Mouse (Mus musculus): Measurements from ENCODE around the gene Ksr1. TPM values are rescaled to one million over a fixed set of nuclear protein-coding genes. Genes with fewer than 3 reads are reported as not detected.

Gene Ksr1
- polyA plus RNA-seq, 1 experiment from 2014 or later: 4.7 TPM

DNA sequence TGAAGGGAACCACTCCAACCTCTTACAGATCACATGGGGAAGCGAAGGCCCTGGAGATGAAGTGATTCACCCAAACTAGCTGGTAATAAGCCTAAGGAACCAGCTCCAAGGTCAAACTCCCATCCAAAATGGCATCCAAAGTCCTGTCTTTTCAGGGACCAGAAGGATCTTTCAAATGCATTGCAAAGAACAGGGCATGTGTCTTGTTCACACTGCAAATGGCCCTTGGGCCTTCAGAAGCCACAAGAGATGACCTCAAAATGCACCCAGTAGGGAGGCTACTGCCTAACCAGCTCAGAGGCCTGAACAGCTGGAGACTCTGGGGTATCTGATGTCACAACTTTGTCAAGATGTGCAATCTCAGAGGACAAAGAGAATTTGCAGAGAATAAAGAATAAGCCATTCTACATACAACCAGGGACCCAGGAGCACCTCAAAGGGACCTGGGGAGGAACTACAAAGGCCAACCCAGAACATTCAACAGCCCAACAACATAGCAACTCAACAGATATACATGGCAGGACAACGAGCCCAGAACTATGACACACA lies 2.1 kb downstream of the Ksr1 start:
- WGBS: 80% methylated on average over 2 of the region's 2 CpGs
- H3K4me2 ChIP-seq: peak overlapping the region; percentile 76
- no peaks in the 10 kb centered on the region for H3K9me3 ChIP-seq
- H3K4me1 ChIP-seq: peaks cover 43% of the 10 kb centered on the region
- H3K27ac ChIP-seq: peak overlapping the region; percentile 26; the same call in 1 of the 2 replicates
- peak overlapping the region; percentile 83; the same call in 1 of the 2 replicates for H3K4me3 ChIP-seq (replicated peaks)
- no peak for ATAC-seq (ENCODE audit: low FRiP score)
- no peak overlapping the region for H3K9ac ChIP-seq
- no peaks in the 10 kb centered on the region for H3K36me3 ChIP-seq (replicated peaks)
- H3K27me3 ChIP-seq: no peaks in the 10 kb centered on the region

DNA sequence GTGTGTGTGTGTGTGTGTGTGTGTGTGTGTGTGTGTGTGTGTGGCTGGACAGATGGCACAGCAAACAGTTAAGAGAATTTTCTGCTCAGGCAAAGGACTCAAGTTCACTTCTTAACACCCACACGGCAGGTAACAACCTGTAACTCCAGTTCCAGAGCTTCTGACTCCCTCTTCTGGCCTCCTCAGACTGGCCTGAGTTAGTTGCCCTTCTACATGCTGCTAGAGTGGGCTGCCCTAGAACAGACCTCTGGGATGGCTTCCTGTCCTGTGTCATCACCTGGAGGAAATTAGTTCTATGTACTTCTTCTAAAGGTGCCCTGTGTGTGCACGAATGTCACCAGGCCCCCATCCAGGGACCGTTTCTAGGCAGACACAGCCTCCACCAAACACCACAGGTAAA lies 2.9 kb downstream of the Ksr1 start:
- Histone ChIP-seq H3K4me3 (replicated peaks) (no peak overlapping the region), H3K36me3 (replicated peaks) (no peaks in the 10 kb centered on the region), H3K27ac (no peak overlapping the region), H3K4me2 (peak overlapping the region; percentile 76), H3K9me3 (no peaks in the 10 kb centered on the region), H3K27me3 (no peaks in the 10 kb centered on the region), H3K4me1 (peaks cover 43% of the 10 kb centered on the region), H3K9ac (no peak overlapping the region)
- ATAC-seq (ENCODE audit: low FRiP score): no peak
- 91% methylated on average over 3 of the region's 3 CpGs for WGBS

DNA sequence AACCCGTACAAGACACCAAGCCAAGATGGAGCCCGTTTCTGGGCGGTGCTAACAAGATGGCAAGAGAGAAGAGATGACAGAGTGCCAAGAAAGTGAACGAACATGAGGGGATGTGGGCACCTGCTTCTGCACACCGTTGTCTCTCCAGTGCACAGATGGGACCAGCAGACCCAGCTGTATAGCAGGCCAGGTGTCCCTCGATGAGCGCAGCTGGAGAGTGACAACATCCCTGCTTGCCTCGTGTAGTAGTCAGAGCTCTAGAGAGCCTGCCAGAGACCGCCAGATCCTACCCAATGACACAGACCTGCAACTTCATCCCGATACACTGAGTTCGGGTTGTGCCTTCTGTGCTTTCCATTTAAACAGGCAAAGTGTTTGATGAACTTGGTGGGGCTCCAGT lies 3.8 kb downstream of the Ksr1 start:
- H3K4me1 ChIP-seq: peaks cover 43% of the 10 kb centered on the region
- no peak overlapping the region for H3K9ac ChIP-seq
- ATAC-seq (ENCODE audit: low FRiP score): no peak
- 84% methylated on average over 11 of the region's 11 CpGs for WGBS
- no peak overlapping the region for H3K4me3 ChIP-seq (replicated peaks)
- H3K27ac ChIP-seq: no peak overlapping the region
- H3K36me3 ChIP-seq (replicated peaks): no peaks in the 10 kb centered on the region
- no peaks in the 10 kb centered on the region for H3K9me3 ChIP-seq
- H3K4me2 ChIP-seq: no peak overlapping the region
- no peaks in the 10 kb centered on the region for H3K27me3 ChIP-seq

- H3K27me3 ChIP-seq: no peaks in the 10 kb centered on the region
- peaks cover 43% of the 10 kb centered on the region for H3K4me1 ChIP-seq
- WGBS: 45% methylated on average over 11 of the region's 11 CpGs
These were observed 4.7 kb downstream of the Ksr1 start for GRCm38 (mm10) chr11:79141235-79142109.

DNA sequence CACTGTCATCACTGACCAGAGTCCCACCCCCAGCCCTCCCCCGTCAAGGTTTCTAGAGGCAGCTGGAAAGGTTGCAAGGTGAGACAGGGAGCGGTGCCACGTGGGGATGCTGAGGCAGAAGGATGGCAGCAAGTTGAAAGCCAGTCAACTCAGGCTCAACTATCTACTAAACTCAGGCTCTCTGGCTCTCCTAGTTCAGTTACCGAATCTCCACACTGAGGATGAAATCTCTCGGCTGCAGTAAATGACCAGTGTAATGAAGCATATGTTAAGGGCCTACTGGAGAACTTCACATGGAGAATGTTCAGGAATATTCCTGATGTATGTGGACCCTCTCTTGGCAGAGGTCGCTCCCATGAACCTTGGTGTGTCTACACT lies 5.7 kb downstream of the Ksr1 start:
- no peak for ATAC-seq (ENCODE audit: low FRiP score)
- WGBS: 88% methylated on average over 6 of the region's 6 CpGs
- Histone ChIP-seq H3K36me3 (replicated peaks) (no peaks in the 10 kb centered on the region), H3K4me2 (no peak overlapping the region), H3K9ac (no peak overlapping the region), H3K4me3 (replicated peaks) (no peak overlapping the region), H3K9me3 (no peaks in the 10 kb centered on the region), H3K27me3 (no peaks in the 10 kb centered on the region), H3K27ac (no peak overlapping the region), H3K4me1 (peaks cover 52% of the 10 kb centered on the region)

More at GRCm38 (mm10) chr11:79141235-79142109, 4.7 kb downstream of the Ksr1 start:
- Histone ChIP-seq H3K4me3 (replicated peaks) (no peak overlapping the region), H3K9ac (no peak overlapping the region), H3K27ac (0 out of 2 replicates have a peak overlapping the region, but pooled peaks have one; percentile 19), H3K4me2 (no peak overlapping the region), H3K9me3 (no peaks in the 10 kb centered on the region), H3K36me3 (replicated peaks) (no peaks in the 10 kb centered on the region)
- ATAC-seq (ENCODE audit: low FRiP score): no peak

GRCm38 (mm10) chr11:79139878-79140510 lies 6.2 kb downstream of the Ksr1 start:
- H3K4me1 ChIP-seq: peaks cover 49% of the 10 kb centered on the region
- H3K36me3 ChIP-seq (replicated peaks): no peaks in the 10 kb centered on the region
- ATAC-seq (ENCODE audit: low FRiP score): no peak
- no peak overlapping the region for H3K9ac ChIP-seq
- H3K4me2 ChIP-seq: no peak overlapping the region
- no peaks in the 10 kb centered on the region for H3K27me3 ChIP-seq
- no peaks in the 10 kb centered on the region for H3K9me3 ChIP-seq
- 87% methylated on average over 11 of the region's 11 CpGs for WGBS
- no peak overlapping the region for H3K27ac ChIP-seq
- H3K4me3 ChIP-seq (replicated peaks): no peak overlapping the region

- no peak overlapping the region for H3K4me3 ChIP-seq (replicated peaks)
- ATAC-seq (ENCODE audit: low FRiP score): no peak
- 82% methylated on average over 6 of the region's 6 CpGs for WGBS
- H3K9me3 ChIP-seq: no peaks in the 10 kb centered on the region
- H3K36me3 ChIP-seq (replicated peaks): no peaks in the 10 kb centered on the region
- H3K4me1 ChIP-seq: peaks cover 36% of the 10 kb centered on the region
- no peak overlapping the region for H3K27ac ChIP-seq
- no peaks in the 10 kb centered on the region for H3K27me3 ChIP-seq
- no peak overlapping the region for H3K4me2 ChIP-seq
- no peak overlapping the region for H3K9ac ChIP-seq
These were observed 7.6 kb downstream of the Ksr1 start for GRCm38 (mm10) chr11:79138621-79139020.

GRCm38 (mm10) chr11:79137245-79137644 lies 9.0 kb downstream of the Ksr1 start:
- Histone ChIP-seq H3K4me1 (peaks cover 27% of the 10 kb centered on the region), H3K4me2 (no peak overlapping the region), H3K27ac (no peak overlapping the region), H3K4me3 (replicated peaks) (no peak overlapping the region), H3K9me3 (no peaks in the 10 kb centered on the region), H3K27me3 (no peaks in the 10 kb centered on the region), H3K36me3 (replicated peaks) (no peaks in the 10 kb centered on the region), H3K9ac (no peak overlapping the region)
- WGBS: 76% methylated on average over 5 of the region's 5 CpGs
- ATAC-seq (ENCODE audit: low FRiP score): no peak

DNA sequence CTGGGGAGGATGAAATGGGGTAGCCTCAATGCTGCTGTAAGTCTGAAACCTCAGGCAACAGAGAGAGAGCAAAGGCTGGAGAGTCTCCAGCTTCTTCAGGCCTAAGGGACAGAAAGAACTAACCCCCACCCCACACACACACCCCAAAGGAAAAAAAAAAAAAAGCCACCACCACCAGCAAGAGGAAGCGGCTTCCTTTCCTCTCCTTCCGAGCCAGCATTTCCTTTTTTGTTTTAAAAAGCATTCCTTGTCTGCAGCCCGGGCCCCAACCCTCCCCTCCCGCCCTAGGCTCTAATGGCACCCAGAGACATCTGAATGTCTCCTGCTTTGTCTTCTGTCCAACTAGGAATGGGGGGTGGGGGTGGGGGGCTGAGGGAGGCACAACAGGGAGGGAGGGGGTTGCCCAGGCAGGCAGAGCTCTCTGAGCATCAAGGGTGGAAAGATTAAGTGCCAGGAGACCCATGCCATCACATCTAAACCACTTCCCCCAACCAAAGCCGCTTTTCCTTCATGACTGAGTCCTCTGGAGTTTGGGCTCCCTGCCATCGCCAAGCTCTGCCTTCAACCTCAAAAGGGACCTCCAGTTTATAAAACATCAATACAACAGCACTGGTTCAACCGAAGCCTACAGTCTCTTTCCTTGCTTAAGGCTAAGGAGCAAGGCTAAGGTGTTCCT lies 10.4 kb downstream of the Ksr1 start:
- Histone ChIP-seq H3K9me3 (no peaks in the 10 kb centered on the region), H3K36me3 (replicated peaks) (no peaks in the 10 kb centered on the region), H3K4me2 (no peak overlapping the region), H3K4me3 (replicated peaks) (no peak overlapping the region), H3K9ac (0 out of 2 replicates have a peak overlapping the region, but pooled peaks have one; percentile 29), H3K4me1 (peaks cover 16% of the 10 kb centered on the region), H3K27me3 (no peaks in the 10 kb centered on the region), H3K27ac (peak overlapping the region; percentile 19; the same call in 1 of the 2 replicates)
- no peak for ATAC-seq (ENCODE audit: low FRiP score)
- 39% methylated on average over 7 of the region's 7 CpGs for WGBS

- 95% methylated on average over 13 of the region's 13 CpGs for WGBS
- no peaks in the 10 kb centered on the region for H3K27me3 ChIP-seq
- no peaks in the 10 kb centered on the region for H3K9me3 ChIP-seq
- H3K27ac ChIP-seq: no peak overlapping the region
- H3K4me2 ChIP-seq: no peak overlapping the region
- H3K9ac ChIP-seq: no peak overlapping the region
- no peak for ATAC-seq (ENCODE audit: low FRiP score)
- peaks cover 12% of the 10 kb centered on the region for H3K4me1 ChIP-seq
- no peak overlapping the region for H3K4me3 ChIP-seq (replicated peaks)
- H3K36me3 ChIP-seq (replicated peaks): no peaks in the 10 kb centered on the region
These were observed 11.1 kb downstream of the Ksr1 start for GRCm38 (mm10) chr11:79135105-79135503.

DNA sequence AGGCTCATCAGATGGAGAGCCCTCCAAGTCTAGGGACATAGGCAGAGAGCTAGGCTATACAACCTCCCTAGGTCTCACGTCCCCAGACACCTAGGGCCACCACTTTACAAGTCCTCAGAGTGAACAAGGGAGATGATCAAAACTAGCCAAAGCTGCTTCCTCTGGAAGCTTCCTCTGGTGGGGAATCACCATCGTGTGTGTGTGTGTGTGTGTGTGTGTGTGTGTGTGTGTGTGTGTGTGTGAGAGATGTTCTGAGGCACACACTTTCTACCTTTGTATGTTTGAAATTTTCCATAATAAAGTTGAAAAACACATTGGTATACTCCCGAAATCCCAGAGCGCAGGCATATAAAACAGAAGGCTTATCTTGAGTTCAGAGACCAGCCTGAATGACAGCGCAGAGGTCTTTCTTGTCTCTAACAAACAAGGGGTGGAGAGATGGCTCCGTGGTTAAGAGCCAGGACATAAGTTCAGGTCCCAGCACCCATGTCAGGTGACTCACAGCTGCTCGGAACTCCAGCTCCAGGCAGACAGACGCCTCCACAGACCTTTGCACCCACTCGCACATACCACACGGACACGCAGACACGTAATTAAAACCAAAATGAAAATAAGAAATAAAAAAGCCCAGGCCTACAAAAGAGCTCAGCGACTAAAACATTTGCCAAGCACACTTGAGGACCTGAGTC lies 11.6 kb downstream of the Ksr1 start:
- H3K9ac ChIP-seq: no peak overlapping the region
- WGBS: 89% methylated on average over 13 of the region's 13 CpGs
- no peaks in the 10 kb centered on the region for H3K9me3 ChIP-seq
- no peaks in the 10 kb centered on the region for H3K36me3 ChIP-seq (replicated peaks)
- no peak overlapping the region for H3K4me2 ChIP-seq
- H3K4me1 ChIP-seq: peaks cover 12% of the 10 kb centered on the region
- ATAC-seq (ENCODE audit: low FRiP score): no peak
- no peak overlapping the region for H3K4me3 ChIP-seq (replicated peaks)
- H3K27ac ChIP-seq: no peak overlapping the region
- no peaks in the 10 kb centered on the region for H3K27me3 ChIP-seq

- H3K4me1 ChIP-seq: peaks cover 12% of the 10 kb centered on the region
- no peaks in the 10 kb centered on the region for H3K36me3 ChIP-seq (replicated peaks)
- no peaks in the 10 kb centered on the region for H3K27me3 ChIP-seq
- 88% methylated on average over 9 of the region's 9 CpGs for WGBS
- no peak for ATAC-seq (ENCODE audit: low FRiP score)
- no peak overlapping the region for H3K4me3 ChIP-seq (replicated peaks)
- no peak overlapping the region for H3K4me2 ChIP-seq
- no peak overlapping the region for H3K9ac ChIP-seq
- no peak overlapping the region for H3K27ac ChIP-seq
- H3K9me3 ChIP-seq: no peaks in the 10 kb centered on the region
These were observed 12.2 kb downstream of the Ksr1 start for GRCm38 (mm10) chr11:79133961-79134360.

All from forebrain, embryonic 12.5 days (tissue).